Mouse (Mus musculus): ENCODE data around the gene Slc35b1. TPM values are rescaled to one million over a fixed set of nuclear protein-coding genes. Genes with fewer than 3 reads are reported as not detected.
A peak's percentile ranks its signal among the peaks of the same experiment; 100 is the strongest.

Slc35b1 gene
- polyA plus RNA-seq, 1 experiment from 2014 or later: 102 TPM

DNA sequence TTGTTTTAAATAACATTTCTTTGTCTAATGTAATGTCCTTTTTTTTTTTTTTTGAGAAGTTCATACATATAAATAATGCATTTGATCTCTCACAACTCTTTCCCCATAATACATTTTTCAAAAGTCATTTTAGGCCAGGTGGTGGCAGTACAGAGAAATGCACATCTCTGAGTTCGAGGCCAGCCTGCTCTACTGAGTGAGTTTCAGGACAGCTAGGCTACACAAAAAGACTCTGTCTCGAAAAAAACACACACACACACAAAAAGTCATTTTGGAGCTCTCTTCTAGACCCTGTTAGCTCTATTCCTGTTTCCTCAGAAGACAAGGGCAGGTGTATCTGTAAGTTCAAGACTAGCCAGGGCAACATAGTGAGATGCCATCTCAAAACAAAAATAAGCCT, 31.8 kb upstream of the Slc35b1 start:
- peaks cover 18% of the 10 kb centered on the region for H3K36me3 ChIP-seq
- H3K27ac ChIP-seq: no peak overlapping the region
- no peak overlapping the region for H3K9ac ChIP-seq
- no peaks in the 10 kb centered on the region for H3K27me3 ChIP-seq
- H3K4me3 ChIP-seq: no peak overlapping the region
- no peak overlapping the region for H3K4me2 ChIP-seq
- ATAC-seq (ENCODE audit: insufficient number of reproducible peaks, low FRiP score, low TSS enrichment, low read depth): no peak
- H3K9me3 ChIP-seq: no peaks in the 10 kb centered on the region
- peaks cover 26% of the 10 kb centered on the region for H3K4me1 ChIP-seq
- WGBS: 89% methylated on average over 2 of the region's 2 CpGs

DNA sequence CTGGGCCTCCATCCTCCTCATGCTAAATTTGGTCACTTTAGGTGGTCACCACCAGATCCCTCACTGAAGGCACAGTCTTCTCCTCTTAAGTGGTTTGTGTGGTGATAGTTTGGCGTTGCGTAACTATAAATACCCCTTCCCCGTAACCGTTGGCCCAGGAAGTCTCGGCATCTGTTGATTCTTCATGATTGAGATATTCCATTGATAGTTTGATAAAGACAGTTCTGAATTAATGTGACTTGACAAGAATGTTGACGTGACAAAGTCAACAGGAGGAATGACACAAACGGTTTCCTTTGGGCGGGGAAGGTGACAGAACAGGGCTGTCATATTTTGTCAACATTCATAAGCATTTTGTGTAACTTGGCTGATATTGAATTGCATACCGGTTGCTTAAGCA, 31.3 kb upstream of the Slc35b1 start:
- 87% methylated on average over 9 of the region's 9 CpGs for WGBS
- H3K4me3 ChIP-seq: no peak overlapping the region
- no peak overlapping the region for H3K9ac ChIP-seq
- no peak overlapping the region for H3K27ac ChIP-seq
- no peaks in the 10 kb centered on the region for H3K9me3 ChIP-seq
- H3K4me2 ChIP-seq: no peak overlapping the region
- peaks cover 31% of the 10 kb centered on the region for H3K4me1 ChIP-seq
- H3K27me3 ChIP-seq: no peaks in the 10 kb centered on the region
- peaks cover 14% of the 10 kb centered on the region for H3K36me3 ChIP-seq
- no peak for ATAC-seq (ENCODE audit: insufficient number of reproducible peaks, low FRiP score, low TSS enrichment, low read depth)

DNA sequence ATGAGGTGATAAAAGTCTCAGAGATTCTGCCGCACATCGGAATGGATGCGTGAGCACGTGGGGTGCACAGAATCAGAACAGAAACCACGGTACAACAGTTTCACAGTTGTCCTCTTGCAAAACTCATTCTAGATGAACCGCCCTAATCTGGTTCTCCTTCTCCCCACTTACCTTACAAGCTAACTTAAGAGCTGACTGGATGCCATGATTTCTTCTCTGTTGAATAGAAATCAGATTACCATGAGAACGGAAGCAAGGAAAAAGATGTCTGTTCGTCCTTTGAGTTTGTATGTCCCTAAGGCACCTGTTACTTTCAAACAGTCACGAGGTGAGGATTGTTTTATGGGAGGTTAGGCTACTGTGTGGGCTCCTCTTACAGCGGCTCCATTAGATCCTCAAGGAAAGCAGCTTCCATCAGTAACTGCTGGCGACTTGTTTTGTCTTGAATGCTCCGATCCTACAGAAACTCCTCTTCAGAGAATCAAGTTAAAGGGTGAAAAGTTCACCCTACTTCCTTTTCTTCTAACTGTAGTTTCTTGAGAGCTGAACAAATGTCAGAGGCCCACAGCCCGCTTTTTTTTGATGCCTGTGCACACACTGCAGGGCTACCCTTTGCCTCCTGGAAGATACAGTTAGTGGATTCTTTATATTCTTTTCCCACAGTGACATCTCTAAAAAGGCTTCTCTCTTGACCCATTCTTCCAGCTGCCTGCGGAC, 30.1 kb upstream of the Slc35b1 start:
- peaks cover 41% of the 10 kb centered on the region for H3K4me1 ChIP-seq
- 81% methylated on average over 14 of the region's 14 CpGs for WGBS
- H3K4me3 ChIP-seq: no peak overlapping the region
- no peak overlapping the region for H3K9ac ChIP-seq
- H3K27me3 ChIP-seq: no peaks in the 10 kb centered on the region
- H3K36me3 ChIP-seq: peaks cover 7% of the 10 kb centered on the region; the same call in 1 of the 2 replicates
- no peak for ATAC-seq (ENCODE audit: insufficient number of reproducible peaks, low FRiP score, low TSS enrichment, low read depth)
- H3K9me3 ChIP-seq: no peaks in the 10 kb centered on the region
- no peak overlapping the region for H3K27ac ChIP-seq
- no peak overlapping the region for H3K4me2 ChIP-seq

DNA sequence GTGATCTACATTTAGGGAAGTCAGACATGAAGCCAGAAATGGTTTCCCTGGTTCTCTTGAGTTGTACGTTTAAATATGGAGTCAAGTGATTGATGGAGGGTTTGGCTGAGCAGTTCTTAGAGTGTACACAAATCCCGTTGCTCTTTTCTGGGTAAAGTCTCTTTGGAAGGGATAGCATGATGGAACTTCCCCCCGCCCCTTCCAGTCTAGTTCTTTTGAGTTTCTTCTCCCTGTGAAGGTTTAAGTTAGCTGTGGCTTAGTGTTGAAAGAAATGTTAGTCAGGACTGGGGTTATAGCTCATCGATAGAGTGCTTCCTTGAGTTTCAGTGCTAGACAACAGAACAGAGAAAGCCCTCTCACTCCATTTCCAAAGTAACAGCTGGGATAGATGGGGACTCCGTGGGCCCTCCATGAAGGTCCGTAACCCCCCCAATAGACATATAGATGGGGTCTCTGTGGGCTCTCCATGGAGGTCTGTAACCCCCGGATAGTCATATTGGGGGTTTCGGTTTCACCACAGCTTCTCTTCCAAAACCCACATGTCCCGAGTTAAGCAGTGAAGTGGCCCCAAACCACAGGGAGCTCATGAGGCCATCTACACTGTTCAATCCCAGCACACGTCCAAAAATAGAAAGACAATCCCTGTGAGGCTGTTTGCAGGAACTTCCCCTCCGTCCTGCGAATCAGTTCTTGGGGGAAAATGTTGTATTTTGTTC, 29.4 kb upstream of the Slc35b1 start:
- H3K4me2 ChIP-seq: no peak overlapping the region
- H3K9ac ChIP-seq: no peak overlapping the region
- peaks cover 13% of the 10 kb centered on the region; the same call in 1 of the 2 replicates for H3K36me3 ChIP-seq
- no peak overlapping the region for H3K4me3 ChIP-seq
- H3K4me1 ChIP-seq: peaks cover 41% of the 10 kb centered on the region
- 81% methylated on average over 12 of the region's 12 CpGs for WGBS
- no peaks in the 10 kb centered on the region for H3K9me3 ChIP-seq
- no peak overlapping the region for H3K27ac ChIP-seq
- ATAC-seq (ENCODE audit: insufficient number of reproducible peaks, low FRiP score, low TSS enrichment, low read depth): no peak
- H3K27me3 ChIP-seq: no peaks in the 10 kb centered on the region

DNA sequence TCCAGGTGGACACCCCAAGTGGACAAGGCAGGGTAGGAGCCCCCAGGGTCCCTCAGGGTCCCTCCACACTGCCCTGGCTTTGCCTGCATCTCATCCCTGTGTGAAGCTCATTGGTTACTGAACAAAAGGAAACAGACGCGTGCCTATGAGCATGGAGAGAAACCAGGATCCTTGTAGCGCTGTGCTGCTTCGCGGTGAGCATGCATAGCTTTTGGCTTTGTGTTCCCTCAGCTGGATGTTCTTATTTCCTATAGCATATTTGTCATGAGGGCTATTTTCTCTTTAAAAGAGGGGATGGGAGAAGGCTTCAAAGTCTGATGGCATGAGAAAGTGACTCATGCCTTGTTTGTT, 28.9 kb upstream of the Slc35b1 start:
- no peak for ATAC-seq (ENCODE audit: insufficient number of reproducible peaks, low FRiP score, low TSS enrichment, low read depth)
- Histone ChIP-seq H3K36me3 (peaks cover 14% of the 10 kb centered on the region; the same call in 1 of the 2 replicates), H3K27me3 (no peaks in the 10 kb centered on the region), H3K4me1 (peaks cover 36% of the 10 kb centered on the region), H3K4me2 (no peak overlapping the region), H3K9ac (no peak overlapping the region), H3K9me3 (no peaks in the 10 kb centered on the region), H3K4me3 (no peak overlapping the region), H3K27ac (no peak overlapping the region)
- 92% methylated on average over 5 of the region's 5 CpGs for WGBS

DNA sequence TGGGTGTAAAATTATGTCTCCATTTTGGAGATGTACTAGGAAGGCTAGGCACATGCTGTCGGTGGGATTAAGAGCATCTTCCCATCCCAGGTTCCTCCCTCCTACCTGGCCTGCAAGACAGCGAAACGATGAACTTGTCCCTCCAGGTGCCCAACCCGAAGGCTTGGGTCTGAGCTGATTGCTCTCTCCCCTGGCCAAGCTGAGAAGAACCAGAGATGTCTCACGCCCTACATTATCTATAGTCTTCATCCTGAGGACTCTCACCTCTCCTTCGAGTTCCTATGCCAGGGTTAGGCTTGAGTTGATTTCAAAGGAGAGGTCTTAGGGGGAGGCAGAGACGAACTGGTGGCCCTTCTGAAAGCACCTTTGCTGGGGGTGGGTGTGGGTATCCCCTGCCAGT, 28.5 kb upstream of the Slc35b1 start:
- WGBS: 88% methylated on average over 7 of the region's 7 CpGs
- ATAC-seq (ENCODE audit: insufficient number of reproducible peaks, low FRiP score, low TSS enrichment, low read depth): no peak

DNA sequence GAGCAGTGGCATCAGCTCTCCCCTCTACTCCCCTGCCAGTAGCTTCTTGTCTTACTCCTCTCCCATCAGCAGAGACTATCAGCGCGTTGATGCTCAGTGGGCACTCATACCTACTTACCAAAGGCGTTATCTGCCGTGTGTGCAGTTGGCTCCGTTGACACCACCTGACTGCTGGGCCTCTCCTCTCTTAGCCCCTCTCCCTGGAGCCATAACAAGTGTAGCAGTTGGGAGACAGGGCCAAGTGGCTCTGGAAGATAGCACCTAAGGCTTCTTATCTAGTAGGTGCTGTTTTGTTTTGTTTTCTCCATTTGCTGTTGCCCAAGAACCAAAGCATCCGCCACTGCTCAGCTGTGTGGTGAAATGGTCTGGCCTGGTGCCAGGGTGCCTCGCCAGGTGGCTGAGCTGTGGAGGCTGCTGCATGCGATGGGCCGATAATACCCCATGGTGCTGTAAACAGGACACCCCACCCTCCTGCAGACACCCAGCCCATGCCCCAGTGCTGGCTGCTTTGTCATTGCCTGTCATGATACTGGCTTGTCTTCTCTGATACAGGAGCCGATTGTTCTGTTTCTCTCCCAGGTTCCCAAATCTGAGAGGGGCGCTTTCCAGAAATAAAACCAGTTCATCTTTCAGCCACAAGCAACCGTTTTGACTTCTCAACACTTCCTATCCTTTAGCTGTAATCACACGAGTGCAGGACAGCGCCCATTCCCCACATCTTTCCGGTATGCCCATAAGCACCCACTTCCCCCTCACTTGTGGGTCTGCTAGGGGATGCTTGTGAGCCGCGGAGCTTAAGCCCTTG, 27.8 kb upstream of the Slc35b1 start:
- Histone ChIP-seq H3K9ac (no peak overlapping the region), H3K4me2 (no peak overlapping the region), H3K27ac (no peak overlapping the region), H3K27me3 (no peaks in the 10 kb centered on the region), H3K36me3 (peaks cover 8% of the 10 kb centered on the region; the same call in 1 of the 2 replicates), H3K4me1 (peaks cover 32% of the 10 kb centered on the region), H3K4me3 (no peak overlapping the region), H3K9me3 (no peaks in the 10 kb centered on the region)
- 0 out of 2 replicates have a peak, but pooled peaks have one; percentile 30 for ATAC-seq (ENCODE audit: insufficient number of reproducible peaks, low FRiP score, low TSS enrichment, low read depth)
- WGBS: 68% methylated on average over 17 of the region's 17 CpGs

More for the DNA sequence above, 28.5 kb upstream of the Slc35b1 start:
- H3K4me2 ChIP-seq: no peak overlapping the region
- no peak overlapping the region for H3K4me3 ChIP-seq
- H3K27me3 ChIP-seq: no peaks in the 10 kb centered on the region
- H3K27ac ChIP-seq: no peak overlapping the region
- peaks cover 14% of the 10 kb centered on the region; the same call in 1 of the 2 replicates for H3K36me3 ChIP-seq
- H3K9me3 ChIP-seq: no peaks in the 10 kb centered on the region
- peaks cover 32% of the 10 kb centered on the region for H3K4me1 ChIP-seq
- H3K9ac ChIP-seq: no peak overlapping the region

DNA sequence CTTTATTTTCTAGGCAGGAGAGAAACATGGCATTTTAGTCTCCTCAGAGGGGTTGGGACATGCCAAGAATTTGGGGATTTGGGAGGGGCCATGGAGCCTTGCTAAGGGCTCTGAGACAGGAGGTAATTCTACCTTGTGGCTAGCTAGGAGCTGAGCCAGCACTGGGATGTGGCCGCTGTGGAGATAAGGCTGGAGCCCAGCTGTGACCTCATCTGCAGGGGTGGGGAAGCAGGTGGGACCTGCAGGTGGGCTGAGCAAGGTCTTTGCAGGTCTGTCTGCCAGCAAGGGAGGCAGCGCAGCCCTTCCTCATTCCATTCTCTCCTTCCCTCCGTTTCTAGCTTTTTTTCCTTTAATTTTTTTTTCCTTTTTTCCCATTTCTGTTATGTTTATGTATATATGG, 26.2 kb upstream of the Slc35b1 start:
- no peak for ATAC-seq (ENCODE audit: insufficient number of reproducible peaks, low FRiP score, low TSS enrichment, low read depth)
- Histone ChIP-seq H3K9ac (no peak overlapping the region), H3K4me2 (no peak overlapping the region), H3K27ac (no peak overlapping the region), H3K4me3 (no peak overlapping the region), H3K27me3 (no peaks in the 10 kb centered on the region), H3K9me3 (no peaks in the 10 kb centered on the region), H3K4me1 (peaks cover 32% of the 10 kb centered on the region), H3K36me3 (peaks cover 7% of the 10 kb centered on the region; the same call in 1 of the 2 replicates)
- WGBS: 41% methylated on average over 3 of the region's 3 CpGs

DNA sequence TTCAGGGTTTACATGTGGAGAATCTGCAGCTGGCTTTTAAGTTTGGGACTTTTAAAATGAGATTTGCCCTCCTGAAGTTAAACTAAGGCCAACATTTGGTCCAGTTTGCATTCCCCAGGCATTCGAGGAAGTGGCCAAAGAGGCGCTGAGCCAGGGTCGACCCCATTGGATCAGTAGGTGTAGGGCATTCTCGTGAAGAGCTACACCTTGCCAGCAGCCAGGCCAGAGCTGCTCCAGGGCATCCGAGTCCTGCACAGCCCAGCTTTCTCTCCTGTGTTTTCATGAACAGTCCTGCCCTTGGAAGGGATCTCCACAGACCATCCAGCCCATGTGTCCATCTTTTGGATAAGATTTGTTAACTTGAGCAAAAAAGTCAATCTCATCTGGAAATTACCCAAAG, 20.1 kb upstream of the Slc35b1 start:
- H3K4me3 ChIP-seq: no peak overlapping the region
- H3K9me3 ChIP-seq: no peaks in the 10 kb centered on the region
- peaks cover 22% of the 10 kb centered on the region for H3K36me3 ChIP-seq
- H3K9ac ChIP-seq: no peak overlapping the region
- 82% methylated on average over 5 of the region's 5 CpGs for WGBS
- peaks cover 29% of the 10 kb centered on the region for H3K4me1 ChIP-seq
- H3K27ac ChIP-seq: no peak overlapping the region
- ATAC-seq (ENCODE audit: insufficient number of reproducible peaks, low FRiP score, low TSS enrichment, low read depth): no peak
- H3K27me3 ChIP-seq: no peaks in the 10 kb centered on the region
- H3K4me2 ChIP-seq: no peak overlapping the region

DNA sequence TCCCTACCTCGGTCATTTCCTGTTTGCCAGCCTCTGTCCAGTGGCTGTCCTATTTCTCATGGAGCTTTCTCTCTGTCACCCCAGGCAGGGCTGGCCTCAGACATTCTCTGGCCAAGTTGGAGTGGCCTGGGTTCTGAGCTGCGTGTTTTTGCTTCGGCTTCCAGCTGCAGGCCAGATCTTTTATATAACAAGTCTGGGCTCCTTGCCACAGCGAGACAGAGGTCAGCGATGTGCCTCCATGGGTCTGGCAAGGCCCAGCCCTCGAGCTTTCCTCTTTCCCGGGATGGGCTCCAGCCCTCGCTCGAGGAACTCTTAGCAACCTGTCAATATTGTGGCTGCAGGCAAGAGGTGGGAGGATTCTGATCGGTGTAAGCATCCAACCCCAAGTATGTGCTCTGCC, 18.9 kb upstream of the Slc35b1 start:
- Histone ChIP-seq H3K4me3 (no peak overlapping the region), H3K4me1 (peaks cover 32% of the 10 kb centered on the region), H3K27me3 (no peaks in the 10 kb centered on the region), H3K9me3 (no peaks in the 10 kb centered on the region), H3K36me3 (peaks cover 24% of the 10 kb centered on the region), H3K4me2 (no peak overlapping the region), H3K27ac (peak overlapping the region; percentile 57), H3K9ac (no peak overlapping the region)
- 45% methylated on average over 10 of the region's 10 CpGs for WGBS
- no peak for ATAC-seq (ENCODE audit: insufficient number of reproducible peaks, low FRiP score, low TSS enrichment, low read depth)

DNA sequence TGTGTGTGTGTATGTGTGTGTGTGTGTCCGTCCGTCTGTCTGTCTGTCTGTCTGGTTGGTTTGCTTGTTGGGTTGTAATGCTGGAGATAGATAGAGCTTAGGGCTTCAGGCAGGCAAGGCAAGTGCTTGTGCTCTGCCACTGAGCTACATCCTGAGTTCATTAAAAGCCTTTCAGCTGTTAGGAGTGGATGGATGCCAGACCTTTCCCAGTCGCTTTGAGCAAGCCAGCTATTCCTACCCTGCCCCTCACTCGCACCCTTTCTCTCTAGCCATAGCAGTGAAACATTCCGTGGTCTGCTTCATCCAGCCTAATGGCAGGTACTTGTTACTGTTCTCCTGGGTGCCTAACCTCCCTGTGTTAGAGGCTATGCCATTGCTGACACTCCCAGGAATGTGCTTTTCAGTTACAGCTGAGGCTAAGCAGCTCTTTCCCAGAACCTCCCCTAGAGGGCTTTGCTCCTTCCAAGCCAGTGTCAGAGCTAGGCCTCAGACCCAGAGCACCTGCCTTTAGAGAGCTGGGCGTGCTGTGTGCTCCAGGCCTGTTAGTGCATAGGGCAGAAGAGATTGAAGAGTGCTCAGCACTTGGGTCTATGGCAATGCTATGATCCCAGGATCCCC, 18.1 kb upstream of the Slc35b1 start:
- H3K4me1 ChIP-seq: peaks cover 32% of the 10 kb centered on the region
- H3K4me2 ChIP-seq: no peak overlapping the region
- peaks cover 28% of the 10 kb centered on the region for H3K36me3 ChIP-seq
- no peak overlapping the region for H3K4me3 ChIP-seq
- 57% methylated on average over 6 of the region's 6 CpGs for WGBS
- H3K27me3 ChIP-seq: no peaks in the 10 kb centered on the region
- H3K27ac ChIP-seq: peak overlapping the region; percentile 57
- peak; percentile 46; the same call in 1 of the 2 replicates for ATAC-seq (ENCODE audit: insufficient number of reproducible peaks, low FRiP score, low TSS enrichment, low read depth)
- H3K9me3 ChIP-seq: no peaks in the 10 kb centered on the region
- H3K9ac ChIP-seq: no peak overlapping the region
